Mouse (Mus musculus) lung, postnatal 0 days (tissue): ENCODE results near the gene Cgref1. TPM values are rescaled to one million over a fixed set of nuclear protein-coding genes. Genes with fewer than 3 reads are reported as not detected.

Experiments
- ATAC-seq: fragments of 200-750 bp; cut with Nextera tagmentation; 2 replicates; pipeline ENCODE4 v1.8.0; 2017; ENCODE audit warnings: moderate library complexity
- DNase-seq: peaks from one replicate; pipeline ENCODE4 v3.0.0-alpha.2; 2016; ENCODE audit warnings: low spot score
- H3K27ac ChIP-seq: fragments of 300-500 bp; sonication (generic); 2 replicates; pipeline ENCODE4 v1.5.1; 2014; ENCODE audit warnings: antibody characterized with exemption, mild to moderate bottlenecking, low read length, mixed read lengths
- H3K27me3 ChIP-seq: fragments of 300-500 bp; sonication (generic); replicated peaks from 2 replicates; pipeline ENCODE4 v1.6.1; 2014; ENCODE audit warnings: low read length, mixed read lengths; ENCODE audit not compliant: insufficient read depth
- H3K36me3 ChIP-seq: fragments of 300-500 bp; sonication (generic); 2 replicates; pipeline ENCODE4 v1.6.1; 2014; ENCODE audit warnings: low read length, mixed read lengths; ENCODE audit not compliant: insufficient read depth
- H3K4me1 ChIP-seq: fragments of 300-500 bp; sonication (generic); 2 replicates; pipeline ENCODE4 v1.6.1; 2014; ENCODE audit warnings: antibody characterized with exemption, low read depth, low read length, mixed read lengths; ENCODE audit not compliant: insufficient read depth
- H3K4me2 ChIP-seq: fragments of 300-500 bp; sonication (generic); replicated peaks from 2 replicates; pipeline ENCODE4 v1.6.1; 2014; ENCODE audit warnings: low read depth, mild to moderate bottlenecking, low read length, moderate library complexity, mixed read lengths
- H3K4me3 ChIP-seq: fragments of 300-500 bp; sonication (generic); 2 replicates; pipeline ENCODE4 v1.5.1; 2014; ENCODE audit warnings: low read depth, low read length
- H3K9ac ChIP-seq: fragments of 300-500 bp; sonication (generic); replicated peaks from 2 replicates; pipeline ENCODE4 v1.6.1; 2014; ENCODE audit warnings: low read depth, mild to moderate bottlenecking
- H3K9me3 ChIP-seq: fragments of 300-500 bp; sonication (generic); 2 replicates; pipeline ENCODE4 v1.6.1; 2016; ENCODE audit warnings: low read length, mixed read lengths
- CTCF ChIP-seq: IDR thresholded peaks from 2 replicates; pipeline ENCODE4 v1.5.1; 2016; ENCODE audit warnings: antibody characterized with exemption, mild to moderate bottlenecking
- EP300 ChIP-seq: IDR thresholded peaks from 2 replicates; pipeline ENCODE4 v1.6.1; 2016; ENCODE audit warnings: antibody characterized with exemption, mild to moderate bottlenecking, control low read depth
- WGBS: fragments of 180-500 bp; shearing (Covaris S2); extraction: QIAGEN DNeasy Blood & Tissue Kit; methylation state at CpG from one replicate; pipeline ENCODE4 v1.1.7; 2014; 5-methylcytosine and 5-hydroxymethylcytosine counted together
- polyA plus RNA-seq: library from polyadenylated mRNA; unstranded; fragments of >200 nt; fragmentation: Nextera tagmentation; extraction: Ambion mirVana; gene quantifications from 2 replicates; pipeline ENCODE4 v1.2.1, GENCODE M21; 2015

The Cgref1 gene
- polyA plus RNA-seq, 1 experiment from 2014 or later, result 2.3 TPM

DNA sequence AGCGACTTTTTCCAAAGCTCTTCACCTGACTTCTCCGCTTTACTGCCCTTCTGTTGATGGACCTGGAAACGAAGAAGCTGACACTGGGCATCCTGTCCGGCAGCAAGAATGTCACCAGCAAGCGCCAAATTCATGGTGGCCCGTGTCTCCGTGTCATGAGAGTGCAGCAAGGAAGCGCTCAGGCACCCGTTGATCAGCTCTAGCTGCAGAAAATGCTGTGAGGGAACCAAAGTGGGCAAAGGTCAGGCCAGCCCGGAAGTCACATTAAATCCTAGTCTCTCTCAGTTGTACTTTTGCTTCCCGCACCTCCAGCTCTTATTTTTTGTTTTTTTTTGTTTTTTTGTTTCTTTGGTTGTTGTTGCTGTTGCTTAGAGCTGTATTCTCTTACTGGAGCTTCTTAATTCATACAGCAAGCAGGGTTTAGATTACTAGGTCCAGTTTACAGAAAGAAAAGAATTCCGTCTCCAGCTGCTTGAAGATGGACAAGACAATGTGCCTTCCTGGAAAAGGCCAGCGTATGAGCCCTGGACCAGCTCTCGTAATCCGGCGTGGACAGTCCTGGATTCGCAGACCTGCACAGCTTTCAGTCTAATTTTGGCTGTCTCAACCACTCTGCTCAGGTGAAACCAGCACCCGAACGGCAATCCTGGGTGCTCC, 13.9 kb upstream of the Cgref1 start:
- H3K27ac ChIP-seq, result peak overlapping the region; percentile 94
- TF ChIP-seq CTCF, result no peak
- peaks cover 18% of the 10 kb centered on the region; the same call in 1 of the 2 replicates for H3K4me1 ChIP-seq
- H3K4me2 ChIP-seq, result peak overlapping the region; percentile 87
- ATAC-seq (no peak), DNase-seq (no peak)
- H3K9me3 ChIP-seq, result no peaks in the 10 kb centered on the region
- WGBS, result 19% methylated on average over 19 of the region's 19 CpGs
- H3K36me3 ChIP-seq, result peaks cover 23% of the 10 kb centered on the region
- H3K27me3 ChIP-seq, result no peaks in the 10 kb centered on the region
- peak overlapping the region; percentile 81 for H3K4me3 ChIP-seq
- peak overlapping the region; percentile 87 for H3K9ac ChIP-seq

GRCm38 (mm10) chr5:30957891-30958290, 12.5 kb upstream of the Cgref1 start:
- H3K9ac ChIP-seq, result no peak overlapping the region
- DNase-seq (no peak), ATAC-seq (no peak)
- TF ChIP-seq EP300 (no peak), CTCF (no peak)
- peaks cover 18% of the 10 kb centered on the region; the same call in 1 of the 2 replicates for H3K4me1 ChIP-seq
- no peak overlapping the region for H3K4me3 ChIP-seq
- H3K9me3 ChIP-seq, result no peaks in the 10 kb centered on the region
- no peak overlapping the region for H3K27ac ChIP-seq
- WGBS, result 94% methylated on average over 6 of the region's 6 CpGs
- H3K4me2 ChIP-seq, result no peak overlapping the region
- no peaks in the 10 kb centered on the region for H3K27me3 ChIP-seq
- H3K36me3 ChIP-seq, result peaks cover 34% of the 10 kb centered on the region

DNA sequence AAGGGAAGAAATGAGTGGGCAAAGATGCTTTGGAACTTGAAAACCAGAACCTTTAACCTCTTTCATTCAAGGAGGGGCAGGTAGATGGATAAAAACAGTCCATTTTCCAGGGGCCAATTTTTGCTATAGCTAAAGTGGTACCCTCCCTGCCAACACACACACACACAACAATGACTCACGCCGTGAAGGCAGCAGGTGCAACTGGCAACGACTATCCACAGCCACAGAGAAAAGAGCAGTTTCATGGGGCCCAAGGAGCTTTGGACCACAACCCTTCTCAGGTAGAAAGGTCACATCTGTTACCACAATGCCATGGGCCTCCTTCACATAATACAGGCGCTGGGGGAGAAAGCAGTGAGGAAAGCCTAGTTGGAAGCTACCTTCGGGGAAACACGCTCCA, 10.4 kb upstream of the Cgref1 start:
- no peak for ATAC-seq
- H3K9ac ChIP-seq, result no peak overlapping the region
- H3K9me3 ChIP-seq, result no peaks in the 10 kb centered on the region
- no peak overlapping the region for H3K27ac ChIP-seq
- peaks cover 14% of the 10 kb centered on the region; the same call in 1 of the 2 replicates for H3K4me1 ChIP-seq
- peaks cover 37% of the 10 kb centered on the region for H3K36me3 ChIP-seq
- H3K4me3 ChIP-seq, result no peak overlapping the region
- H3K27me3 ChIP-seq, result no peaks in the 10 kb centered on the region
- 95% methylated on average over 6 of the region's 6 CpGs for WGBS
- no peak overlapping the region for H3K4me2 ChIP-seq
- TF ChIP-seq EP300 (no peak), CTCF (no peak)
- DNase-seq, result no peak

- TF ChIP-seq EP300 (no peak), CTCF (no peak)
- H3K27me3 ChIP-seq, result no peaks in the 10 kb centered on the region
- H3K9ac ChIP-seq, result no peak overlapping the region
- no peaks in the 10 kb centered on the region for H3K9me3 ChIP-seq
- 93% methylated on average over 9 of the region's 9 CpGs for WGBS
- H3K27ac ChIP-seq, result no peak overlapping the region
- H3K4me1 ChIP-seq, result peaks cover 14% of the 10 kb centered on the region; the same call in 1 of the 2 replicates
- DNase-seq (no peak), ATAC-seq (no peak)
- peaks cover 37% of the 10 kb centered on the region for H3K36me3 ChIP-seq
- no peak overlapping the region for H3K4me3 ChIP-seq
- no peak overlapping the region for H3K4me2 ChIP-seq
These were observed 9.2 kb upstream of the Cgref1 start for GRCm38 (mm10) chr5:30954556-30954955.

GRCm38 (mm10) chr5:30954065-30954464, 8.7 kb upstream of the Cgref1 start:
- Histone ChIP-seq H3K4me2 (no peak overlapping the region), H3K9ac (no peak overlapping the region), H3K27me3 (no peaks in the 10 kb centered on the region), H3K27ac (no peak overlapping the region), H3K36me3 (peaks cover 37% of the 10 kb centered on the region), H3K9me3 (no peaks in the 10 kb centered on the region), H3K4me1 (peaks cover 17% of the 10 kb centered on the region; the same call in 1 of the 2 replicates), H3K4me3 (no peak overlapping the region)
- ATAC-seq (no peak), DNase-seq (no peak)
- TF ChIP-seq EP300 (no peak), CTCF (no peak)
- 95% methylated on average over 6 of the region's 6 CpGs for WGBS

GRCm38 (mm10) chr5:30952551-30952950, 7.2 kb upstream of the Cgref1 start:
- ATAC-seq (no peak), DNase-seq (no peak)
- no peak overlapping the region for H3K4me2 ChIP-seq
- no peak overlapping the region for H3K27ac ChIP-seq
- peaks cover 31% of the 10 kb centered on the region for H3K36me3 ChIP-seq
- no peaks in the 10 kb centered on the region for H3K27me3 ChIP-seq
- H3K4me3 ChIP-seq, result no peak overlapping the region
- H3K9ac ChIP-seq, result no peak overlapping the region
- no peaks in the 10 kb centered on the region for H3K9me3 ChIP-seq
- TF ChIP-seq CTCF (no peak), EP300 (no peak)
- WGBS, result 83% methylated on average over 5 of the region's 5 CpGs
- peaks cover 3% of the 10 kb centered on the region; the same call in 1 of the 2 replicates for H3K4me1 ChIP-seq
